Mouse (Mus musculus) brain, embryonic 14.5 days (tissue): ENCODE measurements at regions not wholly inside any gene's neighbourhood (a gene's known extent, or its start where the extent isn't known, plus 50 kb on each side); places are given as distances from the start of the nearest gene placed in this dataset.

ENCODE experiments used
- CTCF ChIP-seq: fragments of 200-500 bp; IDR thresholded peaks from 2 replicates; pipeline ENCODE4 v1.5.1; 2012; ENCODE audit warnings: inconsistent platforms, mild to moderate bottlenecking, moderate library complexity, borderline replicate concordance; ENCODE audit not compliant: insufficient read depth, insufficient read length; ENCODE audit errors: extremely low read depth
- POLR2A ChIP-seq: fragments of 200-500 bp; IDR thresholded peaks from 2 replicates; pipeline ENCODE4 v1.6.1; 2012; ENCODE audit warnings: mild to moderate bottlenecking, inconsistent platforms, borderline replicate concordance; ENCODE audit not compliant: poor library complexity, insufficient read depth, insufficient read length, severe bottlenecking; ENCODE audit errors: extremely low read depth

GRCm38 (mm10) chr10:114953358-114953757 is 151.3 kb upstream of the Trhde start:
- TF ChIP-seq POLR2A: no peak
- no peak for TF ChIP-seq CTCF
